Mouse (Mus musculus) left cerebral cortex, postnatal 14 days (tissue): ENCODE data around the gene Olfr1287. TPM values are rescaled to one million over a fixed set of nuclear protein-coding genes. Genes with fewer than 3 reads are reported as not detected.

Experiments used
- DNase-seq, 2 experiments: peaks; one replicate each; pipeline ENCODE4 v3.0.0; 2021 to 2022; ENCODE audit warnings: low spot score in 2 of 2, mixed read lengths in 1 of 2
- intact Hi-C: fragments of 180-260 bp; cut with DNase I; formaldehyde crosslinking; loops from one replicate; pipeline ENCODE4 v1.15.1; 2025
- long read RNA-seq, 2 experiments: library from polyadenylated mRNA; stranded (forward); transcript quantifications; one replicate each; pipeline ENCODE4 v2.0.0; 2021
- total RNA-seq, 2 experiments: library from RNA; stranded (reverse); gene quantifications; 2 replicates each; pipeline ENCODE4 v1.2.3; 2021

Olfr1287 gene
- total RNA-seq = not detected
- long read RNA-seq, experiment 1 = 0 reads
- long read RNA-seq, experiment 2 = 0 reads

- no peak for DNase-seq
- intact Hi-C loops = no loop called here
Measured at GRCm38 (mm10) chr2:111448842-111449241, at the start of gene Olfr1287. Gene Olfr1287, plus strand, starts transcription at chr2:111449142.

GRCm38 (mm10) chr2:111422931-111423330, 26.0 kb upstream of the Olfr1287 start, which contains the start of gene Olfr1286:
Gene Olfr1286, minus strand, starts transcription at chr2:111423115.
- DNase-seq = no peak
- intact Hi-C loops = no loop called here

- intact Hi-C loops = no loop called here
Measured at GRCm38 (mm10) chr2:111473801-111474200, 24.9 kb downstream of the Olfr1287 start, which contains the start of gene Olfr1288. Gene Olfr1288, plus strand, starts transcription at chr2:111474101.

GRCm38 (mm10) chr2:111480519-111480918, 31.6 kb downstream of the Olfr1287 start, which contains the start of gene Olfr1289:
Gene Olfr1289, plus strand, starts transcription at chr2:111480819.
- DNase-seq = no peak
- intact Hi-C loops = no loop called here

More at GRCm38 (mm10) chr2:111473801-111474200, 24.9 kb downstream of the Olfr1287 start, which contains the start of gene Olfr1288:
- no peak for DNase-seq

GRCm38 (mm10) chr2:111493729-111494128, 44.8 kb downstream of the Olfr1287 start, which contains the start of gene Olfr1290:
Gene Olfr1290, minus strand, starts transcription at chr2:111493829.
- intact Hi-C loops = no loop called here
- DNase-seq = no peak

- intact Hi-C loops = no loop called here
- no peak for DNase-seq
Measured at GRCm38 (mm10) chr2:111496880-111497279, 47.9 kb downstream of the Olfr1287 start, which contains the start of gene Olfr1291-ps1. Gene Olfr1291-ps1, plus strand, starts transcription at chr2:111497180.

Other genes with a start within 250 kb of the Olfr1287 start
- not detected for gene 4930430A15Rik, start 219.5 kb upstream of the Olfr1287 start, total RNA-seq
- not detected for gene Olfr1275, start 213.9 kb upstream of the Olfr1287 start, total RNA-seq
- gene Olfr1276, start 194.6 kb upstream of the Olfr1287 start, total RNA-seq = not detected
- not detected for gene Olfr1277, start 175.0 kb upstream of the Olfr1287 start, total RNA-seq
- not detected for gene Olfr1278, start 159.0 kb upstream of the Olfr1287 start, total RNA-seq
- gene Olfr1279, start 148.5 kb upstream of the Olfr1287 start, total RNA-seq = not detected
- not detected for gene Olfr1280, start 135.1 kb upstream of the Olfr1287 start, total RNA-seq
- gene Olfr1281, start 122.6 kb upstream of the Olfr1287 start, total RNA-seq = not detected
- not detected for gene Olfr1282, start 113.1 kb upstream of the Olfr1287 start, total RNA-seq
- not detected for gene Olfr1283, start 82.4 kb upstream of the Olfr1287 start, total RNA-seq
- not detected for gene Olfr1284, start 73.6 kb upstream of the Olfr1287 start, total RNA-seq
- gene Olfr1286, start 26.0 kb upstream of the Olfr1287 start, total RNA-seq = not detected
- not detected for gene Olfr1288, start 25.0 kb downstream of the Olfr1287 start, total RNA-seq
- gene Olfr1289, start 31.7 kb downstream of the Olfr1287 start, total RNA-seq = not detected
- gene Olfr1290, start 44.7 kb downstream of the Olfr1287 start, total RNA-seq = not detected
- not detected for gene Olfr1291-ps1, start 48.0 kb downstream of the Olfr1287 start, total RNA-seq
- gene Olfr1293-ps, start 76.1 kb downstream of the Olfr1287 start, total RNA-seq = not detected
- gene Olfr1294, start 91.1 kb downstream of the Olfr1287 start, total RNA-seq = not detected
- not detected for gene Olfr1295, start 120.5 kb downstream of the Olfr1287 start, total RNA-seq
- gene Olfr1297, start 177.4 kb downstream of the Olfr1287 start, total RNA-seq = not detected
- gene Olfr1298, start 200.1 kb downstream of the Olfr1287 start, total RNA-seq = not detected
- gene Olfr1299, start 212.3 kb downstream of the Olfr1287 start, total RNA-seq = not detected